Mouse (Mus musculus): Measurements from ENCODE around the gene Olfr679.
"Not testable (repeated sequence)": the region's sequence is repeated elsewhere in the genome, so short reads cannot be mapped to it uniquely, and the experiment has no call there.

Olfr679 gene

DNA sequence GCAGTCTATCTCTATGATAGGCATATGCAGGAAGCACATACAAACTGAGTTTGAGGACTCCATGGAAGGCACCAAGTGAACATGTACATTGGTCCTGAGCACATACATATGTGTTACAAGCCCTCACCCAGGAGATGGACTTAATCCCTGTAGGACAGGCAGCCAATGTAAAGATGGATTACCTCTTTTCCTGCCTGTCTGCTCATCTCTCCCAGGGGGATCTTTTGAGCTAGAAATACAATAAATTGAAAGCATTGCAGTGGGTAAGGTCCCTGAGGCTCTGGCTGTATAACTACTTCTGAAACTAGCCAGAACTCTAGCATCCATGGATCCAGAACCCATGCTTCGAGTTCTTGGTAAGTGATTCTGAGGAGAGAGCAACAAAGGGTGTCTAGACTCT lies at the start of gene Olfr679:
Gene Olfr679 (plus strand): TSS at position 301 of the 400 bp plus-strand sequence.
- DNase-seq: no peak

DNA sequence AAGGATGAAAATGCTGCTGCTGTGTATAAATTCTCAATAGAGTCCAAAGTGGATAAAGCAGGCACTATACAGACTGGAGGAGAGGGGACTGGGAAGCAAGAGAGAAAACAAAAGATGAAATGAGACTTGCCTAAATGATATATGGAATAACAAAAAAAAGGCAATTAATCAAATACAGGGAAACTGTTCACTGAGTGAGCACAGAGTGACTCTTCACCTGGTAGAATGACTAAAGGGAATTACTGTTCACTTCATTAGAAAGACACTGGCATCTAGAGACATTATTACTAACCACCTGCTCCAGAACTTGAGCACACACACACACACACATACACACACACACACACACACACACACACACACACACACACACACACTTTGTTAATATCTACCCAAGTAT lies 48.6 kb upstream of the Olfr679 start, which contains the start of gene Olfr676:
Gene Olfr676 (plus strand): TSS at position 301 of the 400 bp plus-strand sequence.
- DNase-seq: no peak

DNA sequence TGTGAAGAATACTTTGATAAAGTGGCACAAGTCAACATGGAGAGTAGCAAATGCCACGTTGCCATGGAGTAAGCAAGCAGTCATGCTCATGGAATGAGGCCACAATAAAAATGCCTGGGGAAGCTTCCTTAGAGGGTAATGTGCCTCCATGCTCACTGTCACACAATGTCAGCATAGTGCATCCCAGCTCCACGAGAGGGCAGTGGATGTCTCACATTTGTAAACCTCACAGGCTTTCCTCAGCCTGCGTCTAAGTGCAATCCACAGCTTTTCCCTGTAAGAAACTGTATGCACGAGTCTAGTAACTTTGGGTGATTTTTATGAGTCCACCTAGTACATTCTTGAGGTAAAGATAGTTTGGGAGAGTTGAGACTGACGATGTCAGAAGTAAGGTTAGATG lies 47.2 kb upstream of the Olfr679 start:
- DNase-seq: not testable (repeated sequence)

DNA sequence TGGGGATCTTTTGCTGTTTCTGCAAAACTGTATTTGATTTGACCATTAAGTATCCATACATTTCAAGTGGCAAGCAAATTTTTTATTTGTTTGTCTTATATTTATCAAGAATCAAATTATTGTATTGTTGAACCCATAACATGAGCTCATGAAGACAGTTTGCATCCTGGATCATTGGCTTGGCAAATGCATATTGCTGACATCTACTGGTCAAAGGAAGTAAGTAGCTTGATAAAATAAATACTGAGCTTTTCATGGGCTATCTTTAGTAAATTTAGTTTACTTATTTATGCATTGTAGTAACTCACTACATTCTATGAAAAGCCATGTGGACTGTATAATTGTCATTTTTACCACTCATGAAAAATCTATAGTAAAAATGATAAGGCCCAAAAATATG lies 22.1 kb upstream of the Olfr679 start:
- DNase-seq: no peak

DNA sequence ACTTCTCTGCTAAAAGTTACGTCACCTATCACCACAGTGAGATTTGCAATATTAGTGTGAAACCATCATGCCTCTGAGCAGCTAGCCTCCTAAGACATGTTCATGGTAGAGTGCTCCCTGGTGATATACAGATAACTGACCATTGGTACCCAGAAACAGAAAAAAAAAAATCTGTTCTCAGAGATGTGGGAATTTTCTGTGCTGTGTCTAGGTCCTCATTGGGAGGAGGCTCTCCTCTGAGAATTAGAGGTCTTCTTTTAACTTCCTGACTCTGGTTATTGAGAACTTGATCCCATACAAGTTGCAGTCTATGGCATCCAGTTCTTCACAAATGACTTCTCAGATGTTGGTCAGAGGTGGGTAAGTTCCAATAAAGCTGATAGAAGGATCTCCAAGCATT lies 16.8 kb upstream of the Olfr679 start, which contains the start of gene Olfr678:
Gene Olfr678 (plus strand): TSS at position 301 of the 400 bp plus-strand sequence.
- no peak for DNase-seq

DNA sequence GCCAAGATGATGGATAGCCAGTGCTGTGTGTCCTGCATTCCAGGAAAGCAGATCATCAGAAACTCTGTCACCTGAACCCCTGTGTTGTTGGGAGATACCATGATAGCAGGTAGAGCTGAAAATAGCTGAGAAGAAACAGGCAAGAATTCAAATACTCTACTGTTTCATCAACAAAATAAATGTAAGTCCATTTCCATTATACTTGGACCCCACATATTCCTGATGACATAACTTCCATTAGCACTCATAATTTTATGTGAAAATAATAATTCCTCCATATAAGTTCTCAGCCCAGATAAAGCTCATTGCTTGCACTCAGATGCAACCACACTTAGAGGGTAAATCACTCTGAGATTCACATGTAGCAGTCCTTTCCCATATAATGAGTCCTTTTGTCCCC lies 11.7 kb downstream of the Olfr679 start, which contains the start of gene Olfr680-ps1:
Gene Olfr680-ps1 (minus strand): TSS at position 101 of the 400 bp plus-strand sequence.
- DNase-seq: not testable (repeated sequence)

DNA sequence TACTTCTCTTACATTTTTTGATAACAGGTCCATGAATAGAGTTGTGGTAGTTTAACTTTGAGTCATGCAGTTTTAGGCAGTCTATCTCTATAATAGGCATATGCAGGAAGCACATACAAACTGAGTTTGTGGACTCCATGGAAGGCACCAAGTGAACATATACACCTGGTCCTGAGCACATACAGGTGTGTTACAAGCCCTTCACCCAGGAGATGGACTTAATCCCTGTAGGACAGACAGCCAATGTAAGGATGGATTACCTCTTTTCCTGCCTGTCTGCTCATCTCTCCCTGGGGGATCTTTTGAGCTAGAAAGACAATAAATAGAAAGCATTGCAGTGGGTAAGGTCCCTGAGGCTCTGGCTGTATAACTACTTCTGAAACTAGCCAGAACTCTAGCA lies 35.5 kb downstream of the Olfr679 start, which contains the start of gene Olfr681:
Gene Olfr681 (plus strand): TSS at position 301 of the 400 bp plus-strand sequence.
- DNase-seq: no peak
